Mouse (Mus musculus): Measurements from ENCODE around the gene Fam129b.

The Fam129b gene

DNA sequence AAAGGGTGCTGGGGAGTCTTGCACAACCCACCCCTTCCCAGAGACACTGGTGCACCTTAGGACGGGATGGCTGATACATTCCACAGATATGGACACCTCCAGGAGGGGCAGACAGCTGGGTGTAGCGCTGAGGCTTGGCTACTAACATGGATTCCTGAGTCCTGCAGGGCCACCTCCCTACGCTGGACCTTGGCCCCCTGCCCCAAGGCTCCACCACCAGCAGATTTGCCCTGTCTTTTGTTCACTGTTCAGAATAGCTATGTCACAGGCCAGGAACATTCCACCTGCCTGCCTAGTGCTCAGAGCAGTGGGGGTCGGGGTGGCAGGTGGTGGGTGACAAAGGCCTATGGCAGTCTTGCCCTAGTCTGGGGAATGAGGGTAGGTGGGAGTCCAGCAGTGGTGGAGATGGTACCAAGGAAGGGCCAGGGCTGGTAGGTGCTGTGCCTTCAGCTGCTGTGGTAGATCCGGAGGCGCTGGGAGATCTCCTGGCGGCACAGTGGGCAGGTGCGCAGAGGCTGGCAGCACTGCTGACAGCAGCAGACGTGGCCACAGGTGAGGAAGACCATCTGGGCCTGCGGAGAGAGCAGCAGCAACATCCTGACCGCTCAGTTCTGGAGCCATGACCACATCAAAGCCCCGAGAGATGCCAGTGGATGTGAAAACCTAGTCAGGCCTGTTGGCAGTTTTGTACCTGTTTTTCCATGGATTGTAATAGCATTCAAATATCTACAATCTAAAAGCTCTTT is 50.6 kb downstream of the Fam129b start:
- DNase-seq: peak; percentile 46 to 52

GRCm38 (mm10) chr2:32927624-32928234 is 51.8 kb downstream of the Fam129b start:
- no peak for DNase-seq

DNA sequence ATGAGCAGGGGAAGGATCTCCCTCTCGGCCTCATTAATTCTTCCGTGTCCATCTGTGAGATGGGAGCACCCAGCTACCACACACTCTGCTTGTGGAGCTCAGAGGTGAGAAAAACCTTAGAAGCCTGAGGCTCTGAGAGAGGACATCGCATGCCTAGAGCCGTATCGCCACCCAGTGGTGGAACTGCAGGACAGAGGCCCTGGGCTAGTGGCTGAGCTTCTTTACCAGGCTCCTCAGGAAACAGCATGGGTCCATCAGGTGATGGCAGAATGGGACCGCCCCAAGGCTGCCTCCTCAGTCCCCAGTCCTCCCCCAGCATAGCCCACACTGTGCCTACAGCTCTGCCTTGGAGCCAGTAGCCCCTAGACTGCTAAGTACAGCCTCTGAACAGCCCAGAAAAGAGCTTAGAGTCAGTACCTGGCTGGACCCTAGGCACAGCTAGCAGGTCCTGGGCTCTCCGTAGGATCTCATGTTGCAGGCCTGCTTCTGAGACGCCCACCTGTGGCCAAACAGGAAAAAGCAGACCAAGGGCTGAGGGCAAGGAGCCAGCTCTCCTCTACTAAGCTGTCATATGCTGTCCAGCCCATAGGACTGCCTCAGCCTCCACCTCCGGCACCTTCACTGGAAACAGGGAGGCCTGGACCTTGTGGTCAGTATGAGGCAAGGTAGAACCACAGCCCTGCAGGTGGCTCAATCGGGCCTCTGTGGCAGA is 52.5 kb downstream of the Fam129b start:
- peak; percentile 85 to 91 for DNase-seq

- no peak for DNase-seq
Measured at GRCm38 (mm10) chr2:32928947-32929829, 53.3 kb downstream of the Fam129b start.

DNA sequence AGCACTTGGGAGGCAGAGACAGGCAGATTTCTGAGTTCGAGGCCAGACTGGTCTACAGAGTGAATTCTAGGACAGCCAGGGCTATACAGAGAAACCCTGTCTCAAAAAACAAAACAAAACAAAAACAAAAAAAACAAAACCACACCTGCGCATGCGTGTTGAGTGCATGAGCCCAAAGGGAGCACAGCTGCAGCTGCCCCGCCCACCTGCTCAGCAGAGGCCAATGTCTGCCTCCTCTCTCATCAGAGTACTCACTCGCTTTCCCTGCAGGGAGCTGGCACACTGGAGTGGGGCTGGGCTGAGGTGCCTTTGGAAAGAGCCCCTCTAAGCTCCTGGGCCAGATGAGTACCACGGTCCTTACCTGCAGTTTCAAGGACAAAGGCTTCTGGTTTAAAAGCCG is 55.8 kb downstream of the Fam129b start:
- no peak for DNase-seq

DNA sequence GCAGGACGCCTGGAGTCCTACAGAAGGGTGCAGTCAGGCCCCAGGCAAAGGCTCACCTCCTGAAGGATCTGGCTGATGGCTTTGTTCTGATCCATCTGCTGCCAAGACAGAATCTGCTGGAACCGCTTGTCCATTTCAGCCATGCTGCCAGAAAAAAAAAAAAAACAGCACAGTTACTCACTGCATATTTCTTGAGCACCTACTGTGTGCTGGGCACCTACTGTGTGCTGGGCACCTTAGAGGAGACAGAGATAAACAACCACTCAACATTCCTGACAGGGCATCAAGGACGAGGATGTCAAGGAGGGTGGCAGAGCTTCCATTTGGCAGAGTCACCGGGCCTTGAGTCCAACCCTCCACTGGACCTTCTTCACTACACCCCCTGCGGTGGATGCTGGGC is 62.8 kb downstream of the Fam129b start:
- DNase-seq: no peak

DNA sequence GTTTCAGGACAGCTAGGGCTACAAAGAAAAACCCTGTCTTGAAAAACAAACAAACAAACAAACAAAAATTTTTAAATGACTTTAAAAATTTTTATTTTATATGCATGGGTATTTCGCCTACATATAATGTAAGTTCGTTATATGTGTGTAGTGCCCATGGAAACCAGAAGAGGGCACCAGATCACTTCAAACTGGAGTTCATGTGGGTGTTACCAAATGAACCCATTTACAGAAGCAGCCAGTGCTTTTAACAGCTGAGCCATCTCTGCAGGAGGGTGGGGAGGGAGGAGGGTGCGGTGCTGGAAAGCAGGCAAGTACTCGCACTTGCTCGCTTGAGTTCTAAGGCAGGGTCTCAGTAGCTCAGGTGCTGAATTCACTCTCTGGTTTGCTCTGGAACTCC is 63.5 kb downstream of the Fam129b start:
- peak in 1 of 2 experiments; percentile 65 for DNase-seq

DNA sequence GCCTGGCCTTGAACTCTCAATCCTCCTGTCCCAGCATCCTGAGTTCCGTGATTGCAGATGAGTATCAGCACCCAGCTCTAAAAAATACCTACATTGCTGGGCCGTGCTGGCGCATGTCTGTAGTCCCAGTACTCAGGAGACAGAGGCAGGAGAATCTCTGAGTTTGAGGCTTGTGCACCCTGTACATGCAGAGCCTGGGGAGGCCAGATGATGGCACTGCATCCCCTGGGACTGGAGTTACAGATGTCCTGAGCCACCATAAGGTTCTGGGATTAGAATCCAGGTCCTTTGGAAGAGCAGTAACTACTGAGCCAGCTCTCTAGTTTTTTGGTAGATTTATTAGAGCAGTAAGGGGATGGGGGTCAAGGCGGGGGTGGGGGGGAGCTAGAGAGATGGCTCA is 64.6 kb downstream of the Fam129b start:
- no peak for DNase-seq

DNA sequence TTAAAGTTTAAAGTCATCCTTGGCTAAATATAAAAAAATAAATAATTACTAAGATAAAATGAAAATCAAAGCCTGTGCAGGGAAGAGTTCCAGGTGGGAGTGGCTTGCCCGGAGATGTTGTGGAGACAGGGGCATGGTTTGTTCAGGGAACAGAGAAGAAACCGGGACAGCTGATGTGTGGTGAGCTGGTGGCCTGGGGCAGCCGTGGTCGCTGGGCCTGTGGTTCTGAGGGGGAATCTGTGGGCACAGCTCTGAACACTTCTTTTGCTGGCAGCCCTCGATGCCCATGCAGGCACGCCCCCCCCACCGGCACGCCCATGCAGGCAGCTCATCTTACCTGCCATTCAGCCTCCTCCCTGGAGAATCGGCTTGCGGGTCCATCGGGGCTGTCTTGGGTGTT is 71.5 kb downstream of the Fam129b start:
- DNase-seq: no peak

DNA sequence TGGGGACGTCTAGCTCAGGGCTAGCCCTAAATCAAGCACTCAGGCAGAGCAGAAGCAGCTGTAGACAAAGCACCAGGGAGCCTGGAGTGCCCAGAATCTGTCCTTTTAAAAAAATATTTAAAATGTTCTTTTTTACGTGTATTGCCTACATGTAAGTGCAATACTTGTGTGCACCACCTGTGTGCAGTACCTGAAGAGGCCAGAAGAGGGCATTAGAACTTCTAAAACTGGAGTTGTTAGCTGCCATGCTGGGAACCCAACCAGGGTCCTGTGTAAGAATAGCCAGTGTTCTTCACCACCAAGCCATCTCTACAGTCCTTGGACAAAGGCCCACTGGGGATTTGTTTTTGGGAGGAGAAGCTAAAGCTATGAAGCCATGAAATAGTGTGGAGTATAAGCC is 78.7 kb downstream of the Fam129b start:
- no peak for DNase-seq

- DNase-seq: peak in 1 of 2 experiments; percentile 58
Measured at GRCm38 (mm10) chr2:32957344-32957743, 81.4 kb downstream of the Fam129b start.

DNA sequence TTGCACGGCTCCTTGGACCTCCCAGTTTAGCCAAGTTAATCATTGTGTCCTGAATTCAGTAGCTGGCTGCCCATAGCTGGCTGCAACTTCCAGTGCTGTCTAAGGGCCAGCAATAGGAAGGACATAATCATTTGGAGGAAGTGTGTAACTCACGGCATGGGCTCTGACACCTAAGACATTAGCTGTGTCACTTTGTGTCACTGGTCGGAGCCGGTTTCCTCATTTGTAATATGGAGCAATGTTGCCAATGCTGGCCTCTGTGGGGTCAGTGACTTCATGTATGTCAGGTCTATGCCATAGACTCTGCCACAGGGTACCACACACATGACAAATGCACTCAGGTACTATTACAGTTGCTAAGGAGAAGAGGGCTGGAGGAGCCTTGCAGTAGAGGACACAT is 84.4 kb downstream of the Fam129b start:
- DNase-seq: no peak

GRCm38 (mm10) chr2:32961192-32961995 is 85.5 kb downstream of the Fam129b start, which contains the start of the genes Rpl12 and Lrsam1:
TSS of gene Rpl12 (plus strand) at chr2:32961559.
TSS of gene Lrsam1 (minus strand) at chr2:32961614.
- DNase-seq: peak; percentile 95 to 96

- DNase-seq: no peak
Measured at GRCm38 (mm10) chr2:32962062-32962874, 86.4 kb downstream of the Fam129b start.

DNA sequence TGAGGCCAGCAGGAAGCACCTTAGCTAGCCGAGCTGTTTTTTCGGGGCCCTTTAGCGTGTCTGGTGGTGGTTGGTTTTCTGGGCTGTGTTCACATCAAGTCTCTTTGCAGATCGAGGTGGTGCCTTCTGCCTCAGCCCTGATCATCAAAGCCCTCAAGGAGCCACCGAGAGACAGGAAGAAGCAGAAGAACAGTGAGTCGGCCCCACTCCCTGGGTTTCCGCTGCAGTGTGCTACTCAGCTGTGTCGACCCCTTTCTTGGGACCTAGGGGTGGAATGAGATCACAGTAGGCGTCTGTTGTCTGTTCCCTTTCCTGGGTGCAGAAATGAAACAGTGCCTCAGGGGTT is 86.9 kb downstream of the Fam129b start:
- no peak for DNase-seq

DNA sequence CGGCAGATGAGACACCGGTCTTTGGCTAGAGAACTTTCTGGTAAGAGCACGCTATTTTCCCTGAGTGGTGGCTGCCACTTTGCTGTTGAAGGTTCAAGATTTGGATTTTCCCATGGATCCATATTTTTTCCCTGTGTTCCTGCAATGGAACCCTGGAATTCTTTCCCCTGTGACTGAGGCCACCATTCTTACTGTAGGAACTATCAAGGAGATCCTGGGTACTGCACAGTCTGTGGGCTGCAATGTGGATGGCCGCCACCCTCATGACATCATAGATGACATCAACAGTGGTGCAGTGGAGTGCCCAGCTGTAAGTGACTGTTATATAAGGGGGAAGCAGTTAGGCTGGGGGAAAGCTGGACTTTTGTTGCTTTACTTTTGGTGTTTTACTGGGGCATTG is 87.6 kb downstream of the Fam129b start:
- no peak for DNase-seq

DNA sequence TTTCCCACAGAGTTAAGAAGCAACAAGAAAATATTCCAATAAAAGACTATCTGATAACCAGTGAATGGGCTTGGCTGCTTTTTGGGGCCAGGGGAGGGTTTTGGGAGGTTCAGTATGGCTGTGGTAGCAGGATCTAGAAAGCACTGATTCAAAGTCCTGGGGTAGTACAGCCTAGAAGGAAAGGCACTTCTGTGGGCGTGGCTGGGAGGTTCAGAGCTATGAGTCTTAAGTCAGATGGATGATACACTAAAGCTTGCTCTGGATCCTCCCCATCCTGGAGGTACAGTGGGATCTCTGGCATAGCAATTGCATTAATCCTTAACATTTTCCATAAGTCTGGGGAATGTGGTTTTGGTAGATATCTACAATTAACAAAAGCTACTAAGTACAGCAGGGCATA is 88.1 kb downstream of the Fam129b start:
- DNase-seq: no peak

- DNase-seq: no peak
Measured at GRCm38 (mm10) chr2:32964659-32965457, 88.9 kb downstream of the Fam129b start.

DNA sequence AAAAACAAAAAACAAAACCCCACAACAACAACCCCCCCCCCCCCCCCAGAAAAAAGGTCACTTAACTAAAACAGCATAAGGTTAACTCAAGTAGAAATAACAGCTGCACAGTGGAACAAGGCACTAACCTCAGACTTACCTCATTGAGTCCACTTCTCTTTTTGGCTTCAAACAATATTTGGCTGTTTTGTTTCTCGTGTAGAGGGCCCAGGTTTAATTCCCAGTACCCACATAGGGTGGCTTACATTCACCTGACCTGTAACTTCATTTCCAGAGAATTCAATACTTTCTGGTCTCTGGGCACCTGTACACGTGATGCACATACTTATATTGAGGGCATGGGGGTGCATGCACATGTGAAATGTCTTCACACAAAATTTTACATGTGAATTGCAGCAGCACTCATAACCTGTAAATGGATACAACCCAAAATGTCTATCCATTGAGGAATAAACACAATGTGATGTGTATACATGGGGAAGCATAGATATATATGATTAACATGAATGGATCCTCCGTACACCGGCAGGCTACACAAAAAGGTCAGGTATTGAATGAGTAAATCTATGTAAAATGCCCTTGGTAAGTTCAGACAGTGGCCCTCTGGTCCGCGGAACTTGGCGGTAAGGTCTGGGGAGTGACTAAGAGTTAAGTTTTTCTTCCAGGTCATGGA is 89.7 kb downstream of the Fam129b start:
- DNase-seq: no peak

Measured in cerebellum, postnatal 25 days (tissue).